Mouse (Mus musculus): ENCODE measurements around the gene Ehhadh.

The Ehhadh gene

DNA sequence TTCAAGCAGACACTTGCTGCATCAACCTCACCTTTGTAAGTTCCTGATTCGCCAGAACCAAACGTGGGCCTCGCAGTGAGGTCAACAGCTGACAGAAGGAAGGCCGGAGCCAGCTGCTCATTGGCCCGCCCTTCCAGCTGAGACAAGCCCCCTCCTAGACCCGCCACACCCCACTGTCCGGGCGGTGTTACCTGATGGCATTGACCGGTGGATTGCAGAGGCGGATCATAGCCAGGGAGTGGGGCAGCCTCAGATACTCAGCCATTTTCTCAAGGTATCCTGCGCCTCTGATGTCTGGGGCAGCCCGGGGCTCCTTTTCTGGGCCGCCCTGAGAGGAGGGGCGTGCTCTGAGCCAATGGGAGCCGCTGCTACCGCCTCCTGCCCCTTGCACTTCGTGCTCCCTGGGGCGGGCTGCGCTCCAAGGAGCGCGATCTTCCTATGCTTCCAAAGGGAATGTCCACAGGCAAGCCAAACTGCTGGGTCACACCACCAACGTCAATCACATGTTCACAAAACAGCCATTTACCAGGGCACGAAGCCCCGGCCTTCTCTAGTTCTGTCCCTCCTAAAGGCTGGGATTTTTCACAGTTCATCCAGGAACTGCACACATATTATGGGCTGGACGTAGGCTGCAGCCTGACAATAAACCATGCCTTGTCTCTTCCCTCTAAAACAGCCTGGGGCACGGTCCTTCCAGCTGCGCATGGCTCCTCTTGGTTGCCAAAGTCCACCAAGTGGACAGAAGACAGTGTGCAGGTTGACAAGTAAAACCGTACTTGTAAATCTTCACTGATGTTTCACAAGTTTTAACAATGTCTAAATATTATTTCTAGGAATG lies at the start of gene Ehhadh:
Gene Ehhadh, minus strand, starts transcription at position 292 of the 838 bp plus-strand sequence.
- DNase-seq, result peak; percentile 63 to 74

DNA sequence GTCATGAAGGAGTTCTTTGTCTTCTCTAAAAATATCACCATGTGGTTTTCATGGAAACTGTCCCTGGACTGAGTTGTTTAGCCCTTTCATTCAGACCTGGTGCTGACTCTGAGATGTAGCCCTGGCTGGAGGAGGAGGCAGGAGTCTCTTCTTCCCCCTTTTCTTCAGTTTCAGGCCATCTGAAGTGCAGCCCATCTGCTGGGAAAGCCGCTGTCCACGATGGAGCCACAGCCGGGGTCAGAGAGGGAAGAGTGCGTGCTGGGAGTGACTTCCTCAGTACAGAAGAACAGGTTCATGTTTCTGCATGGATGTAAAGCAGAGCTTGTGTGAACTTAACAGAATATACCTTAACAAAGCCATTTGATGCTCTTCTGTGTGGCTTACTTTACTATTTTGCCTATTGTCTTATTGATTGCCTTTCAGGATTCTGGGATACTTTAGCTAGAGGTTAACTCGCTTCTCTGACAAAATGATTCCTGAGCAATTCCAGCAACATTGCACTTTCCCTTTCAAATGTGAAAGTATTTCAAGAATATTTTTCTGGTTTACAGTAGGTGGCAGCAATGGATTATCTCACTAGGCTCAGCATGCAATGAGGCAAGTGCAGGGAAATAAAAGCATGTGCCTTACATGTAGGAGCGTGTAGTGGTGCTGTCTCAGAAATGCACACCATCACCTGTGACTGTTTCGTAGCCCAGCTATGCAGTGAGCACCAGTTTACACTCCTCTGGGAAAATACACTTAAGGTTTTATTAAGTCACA lies 48.9 kb upstream of the Ehhadh start:
- peak; percentile 40 to 48 for DNase-seq

GRCm38 (mm10) chr16:21835584-21835931 lies 48.0 kb upstream of the Ehhadh start:
- DNase-seq, result peak in 1 of 2 experiments; percentile 61

GRCm38 (mm10) chr16:21834866-21835583 lies 47.4 kb upstream of the Ehhadh start:
- DNase-seq, result peak; percentile 33 to 39

DNA sequence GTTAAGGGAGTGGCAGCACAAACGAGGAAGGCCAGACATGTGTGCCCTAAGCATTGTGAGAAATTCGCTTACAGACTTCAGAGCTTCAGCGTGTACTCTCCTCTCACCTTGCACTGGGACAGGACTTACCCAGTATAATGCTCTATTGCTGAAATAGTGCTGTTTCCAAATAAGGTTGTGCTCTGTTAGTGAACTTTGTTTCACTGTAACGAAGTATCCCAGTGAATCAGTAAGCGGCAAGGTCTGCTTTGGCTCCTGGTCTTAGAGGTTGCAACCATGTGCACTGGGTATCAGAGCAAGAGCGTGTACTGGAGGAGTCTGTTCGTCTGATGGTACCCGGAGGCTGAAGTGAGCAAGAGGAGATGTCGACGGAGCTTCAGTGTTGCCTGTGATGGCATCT lies 46.4 kb upstream of the Ehhadh start:
- DNase-seq, result no peak

- no peak for DNase-seq
These were observed 45.9 kb upstream of the Ehhadh start for GRCm38 (mm10) chr16:21833469-21833868.

DNA sequence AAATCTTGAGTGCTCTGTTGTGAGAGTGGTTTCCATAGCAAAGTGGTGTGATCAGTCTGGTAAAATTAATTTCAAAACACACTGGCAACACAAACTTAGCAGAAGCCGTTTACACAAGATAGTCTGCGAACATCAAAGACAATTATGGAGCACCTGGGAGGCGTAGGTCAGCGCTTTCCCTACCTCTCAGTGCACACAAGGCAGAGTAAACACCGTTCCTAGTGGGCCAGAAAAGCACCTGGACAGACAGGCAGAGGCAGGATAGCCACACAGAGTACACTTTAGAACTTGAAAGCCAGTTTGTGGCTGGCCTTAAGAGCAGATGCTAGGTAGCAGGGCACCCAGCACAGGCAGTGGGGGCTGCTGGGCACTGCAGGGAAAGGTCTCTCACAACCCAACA lies 44.2 kb upstream of the Ehhadh start:
- no peak for DNase-seq

- DNase-seq, result no peak
These were observed 43.2 kb upstream of the Ehhadh start for GRCm38 (mm10) chr16:21830784-21831183.

DNA sequence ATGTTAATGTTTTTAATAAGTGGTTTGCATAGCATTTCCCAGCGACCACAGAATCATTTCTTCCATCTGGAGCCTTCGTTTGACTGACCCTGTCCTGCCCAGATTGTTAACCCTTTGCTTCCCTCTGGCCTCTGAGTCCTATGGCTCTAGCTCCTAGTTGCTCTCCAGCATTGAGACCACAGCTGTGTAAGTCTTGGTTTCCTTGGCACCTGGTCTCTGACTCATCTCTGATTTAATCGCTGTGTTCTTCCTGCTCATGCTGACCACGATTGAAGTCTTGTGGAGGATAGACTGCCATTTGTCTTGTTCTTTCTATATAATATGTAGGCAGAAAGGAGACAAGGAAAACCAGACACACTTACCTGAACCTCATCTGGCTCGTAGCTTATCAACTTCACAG lies 42.1 kb upstream of the Ehhadh start:
- DNase-seq, result no peak

- DNase-seq, result no peak
These were observed 40.0 kb upstream of the Ehhadh start for GRCm38 (mm10) chr16:21827581-21827980.

GRCm38 (mm10) chr16:21827153-21827552 lies 39.5 kb upstream of the Ehhadh start:
- DNase-seq, result no peak

DNA sequence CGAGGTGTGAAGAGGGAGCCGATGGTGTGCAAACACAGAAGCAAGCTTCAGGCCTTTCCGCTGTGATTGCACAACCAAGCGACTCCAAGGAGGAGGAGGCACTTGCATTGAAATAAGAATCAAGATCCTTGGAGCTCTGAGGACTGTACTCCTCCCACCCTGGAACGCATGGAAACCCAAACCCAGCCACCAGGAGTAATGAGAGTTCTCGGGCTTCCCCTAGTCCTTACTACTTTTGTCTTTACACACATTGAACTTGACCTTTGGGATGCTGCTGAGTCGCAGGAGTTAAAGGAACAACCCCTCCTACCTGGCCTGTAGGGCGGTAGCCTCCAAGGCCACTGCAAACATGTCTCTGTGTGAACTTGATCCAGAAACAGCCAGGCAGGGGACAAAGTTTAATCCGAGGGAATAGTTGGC lies 38.0 kb upstream of the Ehhadh start:
- DNase-seq, result no peak

DNA sequence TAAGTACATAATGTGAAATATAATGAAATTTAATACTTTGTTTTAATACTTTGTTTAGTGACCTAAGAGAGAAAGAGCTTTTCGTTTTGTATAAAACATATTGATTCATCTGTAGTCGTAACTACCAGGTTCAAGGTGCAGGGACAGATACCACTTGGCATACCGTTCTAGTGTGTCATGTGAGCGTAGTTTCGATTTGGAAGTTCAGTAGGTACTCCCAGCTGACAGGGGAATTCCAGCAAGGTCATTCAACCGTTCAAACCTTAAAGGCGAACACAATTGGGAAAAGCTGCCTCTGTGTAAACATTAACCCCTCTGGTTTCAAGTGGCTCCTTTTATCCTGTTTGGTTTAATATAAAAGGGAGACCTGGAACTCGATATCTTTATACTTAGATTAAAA lies 31.0 kb upstream of the Ehhadh start:
- DNase-seq, result no peak

DNA sequence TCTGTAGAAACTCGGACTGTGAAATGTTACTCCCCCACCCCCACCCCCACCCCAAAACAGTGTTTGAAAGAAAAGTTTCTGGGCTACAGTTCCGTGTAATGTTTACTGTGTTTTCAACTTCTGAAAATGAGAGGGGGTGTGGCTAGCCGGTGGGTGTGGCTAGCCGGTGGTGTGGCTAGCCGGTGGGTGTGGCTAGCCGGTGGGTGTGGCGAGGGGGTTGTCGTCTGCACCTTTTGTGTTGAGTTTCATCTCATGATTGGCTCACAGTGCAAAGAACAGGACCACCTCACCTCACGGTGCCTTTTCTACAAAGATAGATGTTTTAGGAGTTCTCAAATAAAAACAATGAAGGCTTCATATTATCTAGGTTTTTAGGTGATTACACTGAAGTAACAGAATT lies 30.5 kb upstream of the Ehhadh start:
- no peak for DNase-seq

- DNase-seq, result no peak
These were observed 28.0 kb upstream of the Ehhadh start for GRCm38 (mm10) chr16:21815669-21816010.

DNA sequence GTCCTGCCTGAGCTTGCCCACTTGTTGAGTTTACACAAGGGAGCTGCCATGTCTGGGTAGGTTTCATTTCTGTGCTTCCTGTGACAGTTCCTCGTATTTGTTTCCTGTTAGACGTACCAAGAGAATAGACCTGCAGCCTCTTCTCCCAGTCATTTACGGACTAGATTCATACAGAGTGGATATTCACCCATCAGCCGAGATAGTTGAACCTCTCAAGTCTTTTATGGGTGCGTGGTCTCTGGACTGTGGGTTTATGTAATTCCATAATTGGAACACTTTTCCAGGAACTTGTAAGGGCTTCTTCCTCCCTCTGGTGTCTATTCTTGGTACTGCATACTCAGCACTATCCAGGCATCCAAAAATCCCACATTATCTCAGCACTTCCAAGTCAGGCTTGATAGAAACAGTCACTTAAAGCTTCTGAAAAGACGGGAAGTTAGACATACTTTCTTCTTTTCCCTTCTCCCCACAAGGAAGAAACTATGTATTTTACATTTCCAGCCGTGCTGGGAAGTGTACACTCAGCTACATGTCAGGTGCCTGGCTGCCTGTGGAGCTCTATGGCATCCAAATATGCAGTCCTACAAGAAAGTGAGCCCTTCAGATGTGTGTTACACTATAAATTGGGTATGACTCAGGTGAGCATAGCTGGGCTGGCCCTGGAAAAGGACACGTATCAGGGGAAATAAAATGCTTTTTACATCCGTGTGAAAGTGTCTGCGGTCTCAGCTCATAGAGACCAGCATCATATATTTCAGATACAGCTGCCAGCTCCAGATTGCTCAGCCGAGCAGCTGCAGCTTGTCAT lies 27.5 kb upstream of the Ehhadh start:
- DNase-seq, result peak in 1 of 2 experiments; percentile 23

GRCm38 (mm10) chr16:21813164-21813834 lies 25.7 kb upstream of the Ehhadh start:
- no peak for DNase-seq

DNA sequence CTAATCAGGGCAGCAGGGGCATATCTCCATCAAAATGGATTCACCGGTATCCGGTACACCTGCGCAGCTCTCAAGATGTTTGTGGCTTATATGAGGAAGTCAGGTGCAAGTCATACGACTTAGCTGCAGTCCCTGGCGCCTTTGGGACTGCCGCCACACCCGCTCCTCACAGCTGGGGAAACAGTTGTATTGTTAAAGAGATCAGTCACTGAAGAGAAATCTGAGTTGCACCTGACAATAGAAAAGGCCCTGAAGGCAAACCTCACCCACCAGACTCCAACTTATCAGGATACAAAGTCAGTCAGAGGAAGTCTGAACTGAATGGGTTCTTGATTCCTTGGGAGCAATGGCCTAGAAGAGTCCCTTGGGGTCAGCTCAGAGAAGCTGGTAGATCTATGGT lies 20.2 kb upstream of the Ehhadh start:
- peak; percentile 51 to 78 for DNase-seq

DNA sequence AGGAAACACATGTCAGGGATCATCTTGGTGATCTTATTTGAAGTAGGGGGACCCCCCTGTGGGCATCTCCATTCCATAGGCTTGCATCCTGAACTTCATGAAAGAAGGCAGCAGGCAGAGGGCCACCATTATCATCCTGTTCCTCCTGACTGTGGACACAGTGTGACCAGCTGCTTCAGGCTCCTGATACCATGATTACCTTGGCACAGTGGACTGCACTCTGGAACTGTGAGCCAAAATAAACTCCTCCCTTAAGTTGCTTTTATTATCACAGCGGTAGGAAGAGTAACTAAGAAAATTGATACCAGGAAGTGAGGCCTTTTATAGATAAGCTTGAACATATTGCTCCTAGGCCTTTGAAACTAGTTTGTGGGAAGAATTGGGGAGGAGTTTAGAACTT lies 19.3 kb upstream of the Ehhadh start:
- DNase-seq, result no peak

- DNase-seq, result no peak
These were observed 16.7 kb upstream of the Ehhadh start for GRCm38 (mm10) chr16:21804258-21804657.

- DNase-seq, result no peak
These were observed 7.5 kb upstream of the Ehhadh start for GRCm38 (mm10) chr16:21795071-21795470.

- DNase-seq, result no peak
These were observed 7.1 kb upstream of the Ehhadh start for GRCm38 (mm10) chr16:21794697-21795045.

Data from thymus, postnatal 36 days (tissue).